Mouse (Mus musculus) embryonic facial prominence, embryonic 12.5 days (tissue): ENCODE measurements around the gene Scaf1. TPM values are rescaled to one million over a fixed set of nuclear protein-coding genes. Genes with fewer than 3 reads are reported as not detected.

ENCODE experiments used
- ATAC-seq: fragments of 200-750 bp; cut with Nextera tagmentation; 2 replicates; pipeline ENCODE4 v1.8.0; 2017; ENCODE audit not compliant: insufficient number of reproducible peaks, insufficient read depth, low FRiP score, low TSS enrichment
- H3K27ac ChIP-seq: fragments of 300-500 bp; sonication (generic); 2 replicates; pipeline ENCODE4 v1.5.1; 2016; ENCODE audit warnings: mild to moderate bottlenecking
- H3K27me3 ChIP-seq: fragments of 300-500 bp; sonication (generic); 2 replicates; pipeline ENCODE4 v1.6.1; 2016; ENCODE audit warnings: mild to moderate bottlenecking, moderate library complexity
- H3K36me3 ChIP-seq: fragments of 300-500 bp; sonication (generic); 2 replicates; pipeline ENCODE4 v1.6.1; 2016; ENCODE audit warnings: mild to moderate bottlenecking
- H3K4me1 ChIP-seq: fragments of 300-500 bp; sonication (generic); 2 replicates; pipeline ENCODE4 v1.6.1; 2016
- H3K4me2 ChIP-seq: fragments of 300-500 bp; sonication (generic); replicated peaks from 2 replicates; pipeline ENCODE4 v1.6.1; 2016; ENCODE audit warnings: mild to moderate bottlenecking, moderate library complexity
- H3K4me3 ChIP-seq: fragments of 300-500 bp; sonication (generic); 2 replicates; pipeline ENCODE4 v1.5.1; 2016; ENCODE audit warnings: mild to moderate bottlenecking
- H3K9ac ChIP-seq: fragments of 300-500 bp; sonication (generic); 2 replicates; pipeline ENCODE4 v1.6.1; 2016; ENCODE audit warnings: mild to moderate bottlenecking, moderate library complexity
- H3K9me3 ChIP-seq: fragments of 300-500 bp; sonication (generic); 2 replicates; pipeline ENCODE4 v1.6.1; 2016; ENCODE audit warnings: mild to moderate bottlenecking, moderate library complexity
- WGBS: fragments of 180-500 bp; shearing (Covaris S2); methylation state at CpG from one replicate; pipeline ENCODE4 v1.1.7; 2016; 5-methylcytosine and 5-hydroxymethylcytosine counted together
- polyA plus RNA-seq: library from polyadenylated mRNA; unstranded; fragments of >200 nt; fragmentation: Nextera tagmentation; extraction: Ambion mirVana; gene quantifications from 2 replicates; pipeline ENCODE4 v1.2.1, GENCODE M21; 2016

Scaf1 gene
- polyA plus RNA-seq, 1 experiment from 2014 or later = 43.8 TPM

DNA sequence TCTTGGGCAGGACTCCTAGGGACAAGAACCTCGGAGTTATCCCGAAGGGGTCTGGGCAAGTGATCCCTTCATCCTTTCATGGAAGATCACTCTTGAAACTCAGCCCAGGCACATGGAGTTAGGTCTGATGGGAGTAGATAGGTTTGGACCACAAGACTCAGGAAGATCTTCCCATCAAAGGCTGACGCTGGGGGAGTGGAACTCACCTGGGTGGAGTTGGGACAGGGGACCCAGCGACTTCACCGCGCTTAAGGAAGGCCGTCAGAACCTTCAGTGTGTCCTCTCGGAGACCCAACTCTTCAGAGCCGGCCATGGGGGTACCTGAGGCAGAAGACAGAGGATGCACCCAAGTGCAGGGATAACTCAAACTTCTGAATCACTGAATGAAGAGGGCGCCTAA, 19.5 kb downstream of the Scaf1 start:
- Histone ChIP-seq H3K27ac (peak overlapping the region; percentile 85), H3K4me3 (peak overlapping the region; percentile 74), H3K27me3 (no peaks in the 10 kb centered on the region), H3K9ac (peak overlapping the region; percentile 83), H3K9me3 (no peaks in the 10 kb centered on the region), H3K4me1 (peaks cover 25% of the 10 kb centered on the region), H3K4me2 (peak overlapping the region; percentile 89), H3K36me3 (peaks cover 62% of the 10 kb centered on the region)
- ATAC-seq = no peak
- WGBS = 11% methylated on average over 10 of the region's 10 CpGs

DNA sequence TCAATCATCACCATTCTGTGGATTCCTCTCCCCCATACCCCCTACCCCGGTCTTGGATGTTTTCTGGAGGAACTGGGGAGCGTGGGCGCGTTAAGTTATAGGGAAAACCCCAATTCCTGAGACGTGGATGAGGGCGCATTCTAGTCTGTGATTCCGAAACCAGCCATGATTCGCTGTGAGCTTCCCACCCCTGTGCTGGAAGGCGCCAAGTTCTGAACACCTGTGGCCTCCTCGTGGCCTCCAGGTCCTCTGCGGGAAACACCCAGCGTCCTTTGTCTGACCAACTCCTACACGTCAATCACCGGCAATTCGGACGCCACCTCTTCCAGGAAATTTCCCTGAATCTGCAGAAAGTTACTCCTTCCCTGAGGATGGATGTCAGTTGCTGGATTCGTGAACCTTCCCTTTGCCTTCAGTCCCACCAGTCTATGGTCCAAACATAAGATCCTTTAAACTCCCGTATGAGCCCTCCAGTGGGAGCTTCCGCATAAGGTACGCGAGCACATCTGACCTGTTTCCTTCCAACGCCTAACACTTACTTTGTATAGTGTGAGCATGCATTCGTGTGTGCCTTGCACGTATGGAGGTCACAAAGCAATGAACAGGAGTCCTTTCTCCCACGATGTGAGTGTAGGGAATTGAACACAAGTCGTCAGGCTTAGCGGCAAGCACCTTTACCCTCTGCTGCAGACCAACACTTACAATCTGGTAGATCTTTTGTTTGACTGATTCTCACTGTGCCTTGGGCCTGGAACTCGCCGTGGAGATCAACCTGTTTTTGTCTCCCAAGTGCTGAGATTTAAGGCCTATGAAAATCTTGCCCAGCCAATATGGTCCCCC, 29.1 kb downstream of the Scaf1 start:
- H3K36me3 ChIP-seq = peaks cover 26% of the 10 kb centered on the region

DNA sequence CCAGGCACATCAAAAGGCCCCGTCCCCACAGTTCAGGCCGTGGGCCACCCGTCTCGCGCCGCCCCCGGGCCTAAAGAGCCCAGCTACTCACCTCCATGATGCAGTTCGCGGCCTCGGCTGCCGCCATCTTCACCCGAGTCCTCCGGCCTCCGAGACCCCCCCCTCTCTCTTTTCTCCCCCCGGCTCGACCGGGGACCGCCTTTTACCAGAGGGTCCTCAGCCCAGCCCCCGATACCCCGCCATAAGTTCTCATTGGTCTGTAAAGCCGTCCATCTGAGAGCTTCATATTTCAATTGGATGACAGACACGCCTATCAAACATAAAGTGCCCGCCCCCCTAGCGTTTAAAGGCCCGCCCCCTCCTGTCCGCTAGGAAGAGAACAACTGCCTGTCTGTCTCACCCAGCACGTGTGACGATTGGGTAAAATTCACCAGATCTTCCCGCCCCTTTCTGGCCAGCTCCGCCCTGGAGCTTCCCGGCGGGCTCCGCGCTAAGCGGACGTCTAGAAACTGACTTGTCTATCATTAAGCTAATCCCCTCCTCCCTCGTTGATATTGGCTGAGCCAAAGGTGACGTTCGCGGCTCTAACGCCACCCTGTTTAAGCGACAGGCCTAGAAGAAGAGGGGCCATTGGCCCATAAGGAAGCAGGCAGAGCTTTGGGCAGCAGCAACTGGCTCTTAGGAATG, 29.8 kb downstream of the Scaf1 start, which contains the start of gene Prmt1:
TSS of gene Prmt1 (minus strand) at position 377 of the 687 bp plus-strand sequence.
- ATAC-seq = peak; percentile 97
- Histone ChIP-seq H3K27me3 (no peaks in the 10 kb centered on the region), H3K27ac (peak within 1 kb of the TSS; percentile 96), H3K4me2 (peak within 1 kb of the TSS; percentile 67), H3K4me1 (peaks cover 25% of the 10 kb centered on the region), H3K9ac (peak within 1 kb of the TSS; percentile 97), H3K36me3 (peaks cover 26% of the 10 kb centered on the region), H3K9me3 (no peaks in the 10 kb centered on the region), H3K4me3 (peak within 1 kb of the TSS; percentile 96)
- under 1% methylated on average over 42 of the region's 42 CpGs for WGBS

More for the DNA sequence above, 29.1 kb downstream of the Scaf1 start:
- Histone ChIP-seq H3K9me3 (no peaks in the 10 kb centered on the region), H3K4me1 (peaks cover 25% of the 10 kb centered on the region), H3K27ac (peak overlapping the region; percentile 96), H3K4me3 (peak overlapping the region; percentile 96), H3K4me2 (peak overlapping the region; percentile 62), H3K9ac (peak overlapping the region; percentile 69), H3K27me3 (no peaks in the 10 kb centered on the region)
- WGBS = 1% methylated on average over 29 of the region's 29 CpGs
- ATAC-seq = no peak; the same call in none of the 2 replicates

DNA sequence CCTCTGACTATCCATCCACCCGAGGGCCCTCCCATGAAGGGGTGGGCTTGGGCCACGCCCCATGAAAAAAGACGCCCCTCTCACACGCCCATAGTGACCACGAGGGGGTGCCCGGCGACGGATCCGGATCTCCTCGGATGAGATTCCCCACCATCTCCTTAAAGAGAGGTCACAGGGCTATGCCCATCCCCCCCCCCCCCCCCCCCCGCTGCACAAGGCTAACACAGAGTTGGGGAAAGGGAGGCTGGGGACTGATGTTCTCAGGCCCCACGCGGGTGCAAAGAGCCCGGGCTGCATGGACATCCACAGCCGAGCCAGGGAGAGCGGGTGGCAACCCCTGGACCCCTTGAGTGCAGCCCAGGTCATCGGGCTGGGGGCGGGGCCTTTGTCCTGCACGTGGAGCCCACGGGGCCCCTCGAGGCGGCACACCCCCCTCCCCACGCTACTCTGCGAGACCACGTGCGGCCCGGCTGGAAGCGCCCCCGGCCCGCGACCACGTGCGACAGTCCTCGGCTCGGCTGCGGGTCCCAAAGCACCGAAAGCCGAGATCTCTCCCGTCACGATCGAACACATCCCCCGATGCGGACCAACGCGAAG, 30.5 kb downstream of the Scaf1 start:
- ATAC-seq = no peak
- WGBS = under 1% methylated on average over 44 of the region's 45 CpGs
- H3K36me3 ChIP-seq = peaks cover 27% of the 10 kb centered on the region
- H3K4me2 ChIP-seq = peak overlapping the region; percentile 67
- H3K4me3 ChIP-seq = peak overlapping the region; percentile 96
- H3K27me3 ChIP-seq = no peaks in the 10 kb centered on the region
- H3K9me3 ChIP-seq = no peaks in the 10 kb centered on the region
- peaks cover 25% of the 10 kb centered on the region for H3K4me1 ChIP-seq
- peak overlapping the region; percentile 97 for H3K9ac ChIP-seq
- peak overlapping the region; percentile 95 for H3K27ac ChIP-seq

DNA sequence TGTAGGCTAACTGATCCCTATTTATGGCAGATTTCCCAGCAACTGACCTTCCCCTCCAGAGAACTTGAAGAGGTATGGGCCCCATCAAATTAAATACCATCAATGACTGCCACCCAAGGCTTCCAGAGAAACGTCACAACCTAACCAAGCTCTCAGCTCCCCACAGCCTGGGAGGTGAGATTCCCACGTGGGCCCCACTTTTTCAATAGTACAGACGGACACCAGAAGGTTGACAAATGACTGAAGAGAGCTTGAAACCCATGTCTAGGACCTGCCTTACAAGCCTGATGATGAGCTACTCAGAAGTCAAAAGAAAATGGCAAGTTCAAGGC, 31.4 kb downstream of the Scaf1 start:
- no peak for ATAC-seq
- Histone ChIP-seq H3K4me1 (peaks cover 25% of the 10 kb centered on the region), H3K9ac (peak overlapping the region; percentile 25; the same call in 1 of the 2 replicates), H3K27me3 (no peaks in the 10 kb centered on the region), H3K9me3 (no peaks in the 10 kb centered on the region), H3K36me3 (peaks cover 36% of the 10 kb centered on the region), H3K4me2 (peak overlapping the region; percentile 67), H3K27ac (peak overlapping the region; percentile 31; the same call in 1 of the 2 replicates), H3K4me3 (peak overlapping the region; percentile 96)
- 49% methylated on average over 3 of the region's 3 CpGs for whole genome bisulfite sequencing

DNA sequence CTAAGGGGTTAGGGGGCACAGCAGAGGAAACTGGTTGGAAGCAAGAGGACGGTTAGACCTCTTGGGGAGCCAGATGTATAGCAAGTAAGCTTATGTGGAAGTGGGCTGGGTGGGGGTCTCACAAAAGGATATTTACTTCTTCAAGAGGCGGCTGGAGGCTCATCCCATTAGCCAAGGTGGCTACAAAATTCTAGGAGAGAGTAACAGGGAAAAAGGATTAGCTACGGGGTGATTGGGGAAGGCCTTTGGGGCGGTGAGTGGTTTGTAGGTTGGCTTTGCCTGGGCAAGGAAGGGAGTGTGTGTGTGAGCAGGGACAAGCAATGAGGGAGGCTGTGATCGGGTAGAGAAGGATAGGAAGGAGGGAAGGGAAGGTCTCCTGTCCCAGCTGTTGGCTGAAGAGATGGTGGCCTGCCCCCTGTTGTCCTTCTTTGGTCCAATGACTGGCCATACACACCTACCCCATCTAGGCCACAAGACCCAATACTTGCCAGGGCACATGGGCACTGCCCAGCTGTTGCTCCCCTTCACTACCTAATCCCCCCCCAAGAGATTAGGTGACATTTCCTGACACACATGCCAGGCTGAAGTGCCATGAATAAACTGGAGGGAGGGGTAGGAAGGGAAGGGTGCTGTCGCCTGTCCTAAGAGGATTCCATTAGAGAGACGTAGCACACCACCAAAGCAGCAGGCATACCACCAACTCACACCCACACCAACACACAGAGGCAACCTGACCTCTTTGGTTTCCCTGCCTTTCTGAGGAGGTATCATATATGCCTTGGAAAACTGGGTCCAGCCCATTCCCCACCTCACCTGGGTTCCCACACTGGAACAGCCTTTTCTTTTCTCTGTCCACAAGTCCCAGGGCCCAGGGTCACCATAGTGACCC, 32.0 kb downstream of the Scaf1 start:
- Histone ChIP-seq H3K9me3 (no peaks in the 10 kb centered on the region), H3K4me2 (peak overlapping the region; percentile 67), H3K4me1 (peaks cover 25% of the 10 kb centered on the region), H3K9ac (peak overlapping the region; percentile 25; the same call in 1 of the 2 replicates), H3K4me3 (0 out of 2 replicates have a peak overlapping the region, but pooled peaks have one; percentile 96), H3K27me3 (no peaks in the 10 kb centered on the region), H3K36me3 (peaks cover 37% of the 10 kb centered on the region), H3K27ac (peak overlapping the region; percentile 48; the same call in 1 of the 2 replicates)
- ATAC-seq = no peak
- WGBS = 80% methylated on average over 7 of the region's 7 CpGs

DNA sequence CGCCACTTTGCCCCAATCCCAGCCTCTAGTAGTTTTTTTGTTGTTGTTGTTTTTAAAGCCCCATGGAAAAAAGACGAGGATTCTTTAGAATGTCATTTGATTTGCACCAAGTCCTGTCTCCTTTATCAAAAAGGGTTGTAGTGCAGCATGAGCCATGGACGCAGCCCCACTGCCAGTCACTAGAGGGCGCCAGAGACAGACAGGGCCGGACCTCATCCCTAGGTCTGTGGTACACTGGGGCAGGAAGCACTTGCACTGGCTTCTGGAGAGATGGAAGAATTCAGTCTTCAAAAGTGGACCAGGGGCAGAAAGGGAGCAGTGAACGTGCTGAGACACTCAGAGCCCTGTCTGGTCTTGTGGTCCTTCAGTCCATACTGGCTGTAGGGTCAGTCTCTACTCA, 33.1 kb downstream of the Scaf1 start:
- no peaks in the 10 kb centered on the region for H3K27me3 ChIP-seq
- no peaks in the 10 kb centered on the region for H3K9me3 ChIP-seq
- ATAC-seq = no peak
- no peak overlapping the region for H3K4me3 ChIP-seq
- H3K27ac ChIP-seq = no peak overlapping the region
- peaks cover 48% of the 10 kb centered on the region for H3K36me3 ChIP-seq
- H3K4me2 ChIP-seq = no peak overlapping the region
- H3K9ac ChIP-seq = no peak overlapping the region
- H3K4me1 ChIP-seq = peaks cover 19% of the 10 kb centered on the region
- WGBS = 39% methylated on average over 6 of the region's 6 CpGs

DNA sequence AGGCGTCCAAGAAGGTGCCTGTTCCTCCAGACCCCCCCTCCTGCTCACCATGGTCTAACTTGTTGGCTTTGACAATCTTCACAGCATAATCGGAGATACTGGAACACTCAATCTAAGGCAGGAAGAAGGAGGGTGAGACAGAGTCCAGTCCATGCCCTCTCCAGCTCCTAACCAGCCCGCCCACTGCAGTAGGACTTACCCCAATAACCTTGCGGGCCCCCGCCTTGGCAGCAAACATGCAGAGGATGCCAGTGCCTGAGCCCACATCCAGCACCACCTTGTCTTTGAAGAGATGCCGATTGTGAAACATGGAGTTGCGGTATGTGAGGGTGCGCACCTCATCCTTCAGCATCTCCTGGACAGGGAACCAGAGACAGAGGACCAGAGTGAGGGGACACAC, 34.6 kb downstream of the Scaf1 start:
- Histone ChIP-seq H3K27me3 (no peaks in the 10 kb centered on the region), H3K9me3 (no peaks in the 10 kb centered on the region), H3K9ac (0 out of 2 replicates have a peak overlapping the region, but pooled peaks have one; percentile 4), H3K4me2 (no peak overlapping the region), H3K36me3 (peaks cover 64% of the 10 kb centered on the region), H3K4me3 (no peak overlapping the region), H3K4me1 (peaks cover 18% of the 10 kb centered on the region), H3K27ac (no peak overlapping the region)
- ATAC-seq = no peak
- 95% methylated on average over 8 of the region's 8 CpGs for WGBS

DNA sequence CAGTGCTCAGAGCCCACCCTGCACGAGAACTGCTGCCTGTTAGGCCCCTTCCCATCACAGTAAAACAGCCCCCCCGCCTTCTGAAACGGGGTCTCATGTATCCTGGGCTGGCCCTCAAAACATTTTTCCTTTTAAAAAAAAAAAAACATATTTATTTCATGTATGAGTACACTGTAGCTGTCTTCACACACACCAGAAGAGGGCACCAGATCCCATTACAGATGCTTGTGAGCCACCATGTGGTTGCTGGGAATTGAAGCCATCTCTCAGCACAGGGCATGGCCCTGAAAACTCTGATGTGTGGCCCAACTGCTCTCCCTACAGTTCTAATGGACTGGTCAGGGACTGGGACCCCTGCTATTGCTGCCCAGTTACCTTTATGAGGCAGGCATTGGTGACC, 37.9 kb downstream of the Scaf1 start:
- ATAC-seq = no peak
- Histone ChIP-seq H3K9ac (no peak overlapping the region), H3K4me3 (no peak overlapping the region)

DNA sequence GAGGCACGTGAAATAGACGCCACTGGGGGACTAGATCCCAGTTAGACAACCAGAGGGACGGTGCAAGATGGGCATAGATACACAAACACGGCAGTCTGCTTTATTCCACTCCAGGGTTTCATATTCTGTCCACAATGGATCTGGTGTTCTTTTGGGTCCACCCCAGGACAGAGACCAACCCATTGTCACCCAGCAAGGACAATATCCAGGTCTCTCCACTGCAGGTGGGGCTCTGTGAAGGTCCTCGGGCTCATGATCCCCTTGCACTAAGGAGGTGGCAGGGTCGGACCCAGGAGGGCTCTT, 41.1 kb downstream of the Scaf1 start:
- H3K9ac ChIP-seq = no peak overlapping the region
- H3K27me3 ChIP-seq = no peaks in the 10 kb centered on the region
- 0 out of 2 replicates have a peak, but pooled peaks have one; percentile 29 for ATAC-seq
- peak overlapping the region; percentile 52; the same call in 1 of the 2 replicates for H3K4me3 ChIP-seq
- H3K4me1 ChIP-seq = peaks cover 21% of the 10 kb centered on the region
- H3K4me2 ChIP-seq = peak overlapping the region; percentile 77
- peak overlapping the region; percentile 65 for H3K27ac ChIP-seq
- H3K9me3 ChIP-seq = no peaks in the 10 kb centered on the region
- peaks cover 49% of the 10 kb centered on the region for H3K36me3 ChIP-seq
- WGBS = 20% methylated on average over 6 of the region's 6 CpGs

More for the DNA sequence above, 37.9 kb downstream of the Scaf1 start:
- Histone ChIP-seq H3K36me3 (peaks cover 77% of the 10 kb centered on the region), H3K27ac (no peak overlapping the region), H3K4me2 (no peak overlapping the region), H3K4me1 (peaks cover 7% of the 10 kb centered on the region), H3K9me3 (no peaks in the 10 kb centered on the region), H3K27me3 (no peaks in the 10 kb centered on the region)
- 90% methylated on average over 3 of the region's 3 CpGs for WGBS
